Mouse (Mus musculus) myocyte (in vitro differentiated cells): ENCODE measurements around the gene Snrpa. TPM values are rescaled to one million over a fixed set of nuclear protein-coding genes. Genes with fewer than 3 reads are reported as not detected.

ENCODE experiments used
- H3K27me3 ChIP-seq: one replicate; pipeline ENCODE4 v1.6.1; 2011; ENCODE audit not compliant: control insufficient read depth, insufficient read depth, insufficient read length
- H3K36me3 ChIP-seq: one replicate; pipeline ENCODE4 v1.6.1; 2011; ENCODE audit not compliant: control insufficient read depth, insufficient read depth
- H3K4me2 ChIP-seq: one replicate; pipeline ENCODE4 v1.6.1; 2011; ENCODE audit warnings: low read depth, control low read depth
- H3K4me3 ChIP-seq: one replicate; pipeline ENCODE4 v1.5.1; 2011; ENCODE audit warnings: mild to moderate bottlenecking, control low read depth, moderate library complexity
- H3K79me2 ChIP-seq: one replicate; pipeline ENCODE4 v1.6.1; 2011; ENCODE audit not compliant: control insufficient read depth, insufficient read depth
- H3ac ChIP-seq: one replicate; pipeline ENCODE4 v1.6.1; 2011; ENCODE audit not compliant: control insufficient read depth, insufficient read length
- CEBPB ChIP-seq: IDR thresholded peaks from 2 replicates; pipeline ENCODE4 v1.6.1; 2011; ENCODE audit warnings: mild to moderate bottlenecking, moderate library complexity; ENCODE audit not compliant: poor library complexity, insufficient read depth, severe bottlenecking
- E2F4 ChIP-seq: IDR thresholded peaks from one replicate; pipeline ENCODE4 v1.6.1; 2011; ENCODE audit warnings: mild to moderate bottlenecking, control low read depth, moderate library complexity; ENCODE audit not compliant: insufficient read depth
- MAX ChIP-seq: IDR thresholded peaks from one replicate; pipeline ENCODE4 v1.6.1; 2011; ENCODE audit warnings: low read depth, mild to moderate bottlenecking, control low read depth
- MYOD1 ChIP-seq, 3 experiments: IDR thresholded peaks; one replicate each; pipeline ENCODE4 v1.6.1; 2011; ENCODE audit warnings: control low read depth in 2 of 3, low read depth in 2 of 3, mild to moderate bottlenecking in 2 of 3, moderate library complexity in 1 of 3; ENCODE audit not compliant: insufficient read length in 2 of 3, control insufficient read depth in 1 of 3
- MYOG ChIP-seq, 3 experiments: IDR thresholded peaks; one replicate each; pipeline ENCODE4 v1.6.1; 2011; ENCODE audit warnings: control low read depth in 2 of 3, low read depth in 2 of 3, mild to moderate bottlenecking in 2 of 3; ENCODE audit not compliant: insufficient read length in 2 of 3, control insufficient read depth in 1 of 3, insufficient read depth in 1 of 3
- POLR2A ChIP-seq: IDR thresholded peaks from one replicate; pipeline ENCODE4 v1.6.1; 2011; ENCODE audit warnings: low read depth, mild to moderate bottlenecking, control low read depth, moderate library complexity; ENCODE audit not compliant: insufficient read length
- POLR2AphosphoS2 ChIP-seq: IDR thresholded peaks from one replicate; pipeline ENCODE4 v1.6.1; 2011; ENCODE audit warnings: low read depth, control low read depth; ENCODE audit not compliant: insufficient read length
- REST ChIP-seq: IDR thresholded peaks from one replicate; pipeline ENCODE4 v1.6.1; 2011; ENCODE audit warnings: mild to moderate bottlenecking, control low read depth, moderate library complexity; ENCODE audit not compliant: insufficient read depth, insufficient read length
- SRF ChIP-seq: IDR thresholded peaks from one replicate; pipeline ENCODE4 v1.6.1; 2011; ENCODE audit warnings: low read depth; ENCODE audit not compliant: control insufficient read depth, insufficient read length
- TCF12 ChIP-seq: IDR thresholded peaks from one replicate; pipeline ENCODE4 v1.6.1; 2011; ENCODE audit warnings: mild to moderate bottlenecking, control low read depth; ENCODE audit not compliant: poor library complexity, insufficient read depth, severe bottlenecking
- TCF3 ChIP-seq: IDR thresholded peaks from one replicate; pipeline ENCODE4 v1.6.1; 2011; ENCODE audit warnings: low read depth, control low read depth; ENCODE audit not compliant: insufficient read length
- USF1 ChIP-seq: IDR thresholded peaks from one replicate; pipeline ENCODE4 v1.6.1; 2011; ENCODE audit warnings: low read depth, mild to moderate bottlenecking, control low read depth, moderate library complexity
- polyA plus RNA-seq: library from polyadenylated mRNA; unstranded; fragments of >200 nt; fragmentation: generic; extraction: Trizol; gene quantifications from one replicate; pipeline ENCODE4 v1.2.1, GENCODE M21; 2012; ENCODE audit warnings: missing spikeins

The Snrpa gene
- polyA plus RNA-seq, 1 experiment: 166 TPM

DNA sequence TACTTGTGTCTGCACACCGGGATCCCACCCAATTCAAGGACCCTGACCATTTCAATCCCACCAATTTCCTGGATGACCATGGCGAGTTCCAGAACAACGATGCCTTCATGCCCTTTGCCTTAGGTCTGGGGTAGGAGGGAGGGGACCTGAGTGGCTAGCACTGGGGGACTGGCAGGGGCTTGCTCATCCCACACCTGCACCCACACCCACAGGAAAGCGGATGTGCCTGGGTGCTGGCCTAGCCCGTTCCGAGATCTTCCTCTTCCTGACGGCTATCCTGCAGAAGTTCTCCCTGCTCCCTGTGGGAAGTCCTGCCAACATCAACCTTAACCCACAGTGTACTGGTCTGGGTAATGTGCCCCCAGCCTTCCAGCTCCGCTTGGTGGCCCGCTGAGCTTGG is 37.9 kb downstream of the Snrpa start:
- Histone ChIP-seq H3K36me3 (no peaks in the 10 kb centered on the region), H3K27me3 (no peaks in the 10 kb centered on the region), H3K4me2 (no peak overlapping the region), H3K4me3 (no peak overlapping the region), H3K79me2 (no peaks in the 10 kb centered on the region), H3ac (no peak overlapping the region)
- TF ChIP-seq MAX: no peak
- TF ChIP-seq POLR2AphosphoS2: no peak
- TF ChIP-seq CEBPB: no peak

DNA sequence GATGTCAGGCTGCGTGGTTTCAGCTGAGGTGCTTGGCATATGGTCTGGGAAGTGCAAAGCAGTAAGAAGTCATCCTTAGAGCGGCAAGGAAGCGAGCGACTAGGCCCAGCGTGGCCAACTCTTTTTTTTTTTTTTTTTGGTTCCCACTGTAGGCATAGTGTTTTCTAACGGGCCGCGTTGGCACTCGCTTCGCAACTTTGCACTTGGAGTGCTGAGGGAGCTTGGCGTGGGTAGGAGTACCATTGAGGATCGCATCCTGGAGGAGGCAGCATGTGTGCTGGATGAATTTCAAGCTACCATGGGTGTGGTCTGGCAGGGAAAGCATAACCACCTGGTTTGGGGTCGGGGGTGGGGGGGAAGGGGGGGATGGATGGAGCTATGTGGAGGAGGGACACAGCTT is 40.1 kb downstream of the Snrpa start:
- H3K79me2 ChIP-seq: no peaks in the 10 kb centered on the region
- H3ac ChIP-seq: no peak overlapping the region
- H3K27me3 ChIP-seq: no peaks in the 10 kb centered on the region
- TF ChIP-seq E2F4 (no peak), MYOD1 (IDR thresholded peaks at IDR 0.05; ENCODE audit: control insufficient read depth in 1 of 3, insufficient read length in 2 of 3, low read depth in 2 of 3) (no peak)
- no peaks in the 10 kb centered on the region for H3K36me3 ChIP-seq
- no peak overlapping the region for H3K4me3 ChIP-seq
- H3K4me2 ChIP-seq: no peak overlapping the region

DNA sequence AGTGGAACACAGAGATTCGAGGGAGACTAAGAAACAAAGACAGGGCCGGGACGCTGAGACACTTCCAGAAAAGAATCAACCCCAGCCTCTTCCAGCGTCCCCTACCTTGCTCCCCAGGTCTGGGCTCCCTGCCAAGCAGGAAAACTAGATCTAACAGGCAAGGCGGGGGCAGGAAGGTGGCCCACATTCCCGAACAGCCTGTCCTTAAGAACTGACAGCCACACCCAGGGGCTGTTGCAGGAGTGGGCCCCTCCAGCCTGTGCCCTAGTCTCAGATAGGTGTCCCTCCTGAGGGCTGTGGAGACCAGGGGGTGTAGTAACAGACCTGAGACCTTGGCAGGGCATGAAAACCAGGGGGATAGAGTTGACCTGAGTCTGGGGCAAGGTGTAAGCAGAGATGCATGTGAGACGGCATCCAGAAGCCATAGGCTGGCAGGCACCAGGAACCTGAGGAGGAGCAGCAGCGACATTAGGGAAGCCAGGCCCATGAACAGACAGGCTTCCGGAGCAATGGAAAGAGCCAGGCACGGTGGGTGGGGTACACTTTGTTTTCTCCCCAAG is 42.8 kb downstream of the Snrpa start, which contains the start of gene Cyp2t4:
Gene Cyp2t4, plus strand, starts transcription at position 510 of the 560 bp plus-strand sequence.
- Histone ChIP-seq H3K4me2 (no peak within 1 kb of the TSS), H3K79me2 (no peaks in the 10 kb centered on the region), H3K4me3 (no peak within 1 kb of the TSS), H3K27me3 (no peaks in the 10 kb centered on the region), H3K36me3 (no peaks in the 10 kb centered on the region), H3ac (no peak within 1 kb of the TSS)
- TF ChIP-seq TCF3 (no peak), E2F4 (no peak), MYOD1 (IDR thresholded peaks at IDR 0.05; ENCODE audit: control insufficient read depth in 1 of 3, insufficient read length in 2 of 3, low read depth in 2 of 3) (no peak), REST (no peak), MYOG (IDR thresholded peaks at IDR 0.05; ENCODE audit: control insufficient read depth in 1 of 3, insufficient read depth in 1 of 3, insufficient read length in 2 of 3, low read depth in 2 of 3) (no peak), USF1 (no peak), TCF12 (no peak), SRF (no peak), MAX (no peak), CEBPB (no peak), POLR2A (no peak), POLR2AphosphoS2 (no peak)

Other genes starting within 250 kb of the Snrpa start
- not detected for gene Cyp2a12, start 167.2 kb downstream of the Snrpa start, polyA plus RNA-seq
- 0.06 TPM for gene Cyp2f2, start 76.4 kb downstream of the Snrpa start, polyA plus RNA-seq
- gene Cyp2t4, start 42.6 kb downstream of the Snrpa start, polyA plus RNA-seq: 0.02 TPM
- 61.4 TPM for gene Egln2, start 29.5 kb downstream of the Snrpa start, polyA plus RNA-seq
- gene Rab4b, start 17.4 kb downstream of the Snrpa start, polyA plus RNA-seq: 56.3 TPM
- gene Gm21983, start 15.2 kb downstream of the Snrpa start, polyA plus RNA-seq: not detected
- 0.13 TPM for gene Mia, start 15.1 kb downstream of the Snrpa start, polyA plus RNA-seq
- 5.2 TPM for gene BC024978, start 490 bp downstream of the Snrpa start, polyA plus RNA-seq
- 7.1 TPM for gene Itpkc, start 32.4 kb upstream of the Snrpa start, polyA plus RNA-seq
- gene Coq8b, start 36.8 kb upstream of the Snrpa start, polyA plus RNA-seq: 19.1 TPM
- gene Numbl, start 62.2 kb upstream of the Snrpa start, polyA plus RNA-seq: 28.8 TPM
- gene Ltbp4, start 141.4 kb upstream of the Snrpa start, polyA plus RNA-seq: 32.5 TPM
- 18.4 TPM for gene Shkbp1, start 159.7 kb upstream of the Snrpa start, polyA plus RNA-seq
- 0.11 TPM for gene Gm20479, start 161.1 kb upstream of the Snrpa start, polyA plus RNA-seq